Mouse (Mus musculus): ENCODE results near the gene Lims1.

DNA sequence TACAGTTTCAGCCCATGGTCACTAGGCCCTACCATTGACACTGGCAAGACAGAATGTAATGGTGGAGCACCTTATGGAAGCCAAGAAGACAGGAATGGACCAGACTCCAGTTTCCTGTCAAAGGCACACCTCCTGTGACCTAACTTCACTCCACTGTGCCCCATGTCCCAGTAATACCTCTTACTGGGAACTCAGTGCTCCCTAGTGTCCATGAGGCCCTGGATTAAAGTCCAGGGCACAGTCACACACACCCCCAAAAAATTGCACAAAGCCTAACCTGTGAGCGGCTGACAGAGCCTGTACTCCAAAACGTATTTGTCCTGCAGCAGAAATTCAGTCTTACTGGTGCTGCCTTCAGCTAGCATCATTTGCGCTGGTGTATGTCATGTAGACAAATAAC lies 27.7 kb upstream of the Lims1 start:
- TF ChIP-seq CTCF (IDR thresholded peaks at IDR 0.05; ENCODE audit: control insufficient read depth, insufficient read depth, insufficient read length) (no peak), USF1 (IDR thresholded peaks at IDR 0.05; ENCODE audit: low read depth) (no peak)
